Mouse (Mus musculus): ENCODE measurements around the gene Tmem120b. TPM values are rescaled to one million over a fixed set of nuclear protein-coding genes. Genes with fewer than 3 reads are reported as not detected.

The Tmem120b gene
- polyA plus RNA-seq, 1 experiment from 2014 or later: 14.0 TPM

- Histone ChIP-seq H3K27me3 (ENCODE audit: control insufficient read depth, insufficient read depth, low read length) (no peaks in the 10 kb centered on the region), H3K9me3 (ENCODE audit: control insufficient read depth, low read length) (no peaks in the 10 kb centered on the region), H3K4me2 (replicated peaks) (no peak overlapping the region), H3K4me3 (replicated peaks; ENCODE audit: low read length) (no peak overlapping the region), H3K36me3 (replicated peaks; ENCODE audit: control insufficient read depth, insufficient read depth) (peaks cover 50% of the 10 kb centered on the region), H3K9ac (no peak overlapping the region), H3K27ac (no peak overlapping the region), H3K4me1 (replicated peaks; ENCODE audit: control insufficient read depth, insufficient read depth, low read length) (peaks cover 50% of the 10 kb centered on the region)
- no peak for ATAC-seq (ENCODE audit: low FRiP score)
- DNase-seq (ENCODE audit: low spot score): no peak
- WGBS: 86% methylated on average over 17 of the region's 17 CpGs
Observed at GRCm38 (mm10) chr5:123147569-123147968, 79.4 kb downstream of the Tmem120b start.

GRCm38 (mm10) chr5:123148073-123148722 is 80.0 kb downstream of the Tmem120b start:
- no peaks in the 10 kb centered on the region for H3K27me3 ChIP-seq (ENCODE audit: control insufficient read depth, insufficient read depth, low read length)
- DNase-seq (ENCODE audit: low spot score): no peak
- no peak overlapping the region for H3K4me2 ChIP-seq (replicated peaks)
- no peaks in the 10 kb centered on the region for H3K9me3 ChIP-seq (ENCODE audit: control insufficient read depth, low read length)
- H3K9ac ChIP-seq: no peak overlapping the region
- peaks cover 57% of the 10 kb centered on the region for H3K36me3 ChIP-seq (replicated peaks; ENCODE audit: control insufficient read depth, insufficient read depth)
- ATAC-seq (ENCODE audit: low FRiP score): no peak
- no peak overlapping the region for H3K4me3 ChIP-seq (replicated peaks; ENCODE audit: low read length)
- 75% methylated on average over 25 of the region's 25 CpGs for WGBS
- peaks cover 50% of the 10 kb centered on the region for H3K4me1 ChIP-seq (replicated peaks; ENCODE audit: control insufficient read depth, insufficient read depth, low read length)
- no peak overlapping the region for H3K27ac ChIP-seq

GRCm38 (mm10) chr5:123149451-123150400 is 81.5 kb downstream of the Tmem120b start:
- H3K4me3 ChIP-seq (replicated peaks; ENCODE audit: low read length): peak overlapping the region; percentile 29
- WGBS: 10% methylated on average over 19 of the region's 19 CpGs
- ATAC-seq (ENCODE audit: low FRiP score) (peak; percentile 84), DNase-seq (ENCODE audit: low spot score) (peak; percentile 89)
- H3K27me3 ChIP-seq (ENCODE audit: control insufficient read depth, insufficient read depth, low read length): no peaks in the 10 kb centered on the region
- H3K4me1 ChIP-seq (replicated peaks; ENCODE audit: control insufficient read depth, insufficient read depth, low read length): peaks cover 40% of the 10 kb centered on the region
- H3K9ac ChIP-seq: peak overlapping the region; percentile 5
- no peak overlapping the region for H3K27ac ChIP-seq
- peak overlapping the region; percentile 54 for H3K4me2 ChIP-seq (replicated peaks)
- no peaks in the 10 kb centered on the region for H3K9me3 ChIP-seq (ENCODE audit: control insufficient read depth, low read length)
- peaks cover 72% of the 10 kb centered on the region for H3K36me3 ChIP-seq (replicated peaks; ENCODE audit: control insufficient read depth, insufficient read depth)

- Histone ChIP-seq H3K9me3 (ENCODE audit: control insufficient read depth, low read length) (no peaks in the 10 kb centered on the region), H3K4me1 (replicated peaks; ENCODE audit: control insufficient read depth, insufficient read depth, low read length) (peaks cover 31% of the 10 kb centered on the region), H3K27ac (no peak overlapping the region), H3K4me3 (replicated peaks; ENCODE audit: low read length) (peak overlapping the region; percentile 29), H3K9ac (peak overlapping the region; percentile 5), H3K36me3 (replicated peaks; ENCODE audit: control insufficient read depth, insufficient read depth) (peaks cover 76% of the 10 kb centered on the region), H3K4me2 (replicated peaks) (peak overlapping the region; percentile 54), H3K27me3 (ENCODE audit: control insufficient read depth, insufficient read depth, low read length) (no peaks in the 10 kb centered on the region)
- DNase-seq (ENCODE audit: low spot score) (no peak), ATAC-seq (ENCODE audit: low FRiP score) (no peak)
- 50% methylated on average over 7 of the region's 7 CpGs for WGBS
Observed at GRCm38 (mm10) chr5:123150641-123151040, 82.4 kb downstream of the Tmem120b start.

- no peak for ATAC-seq (ENCODE audit: low FRiP score)
- WGBS: 43% methylated on average over 7 of the region's 7 CpGs
- no peak overlapping the region for H3K27ac ChIP-seq
Observed at GRCm38 (mm10) chr5:123151077-123151476, 82.9 kb downstream of the Tmem120b start.

GRCm38 (mm10) chr5:123151707-123152362 is 83.6 kb downstream of the Tmem120b start:
- no peaks in the 10 kb centered on the region for H3K27me3 ChIP-seq (ENCODE audit: control insufficient read depth, insufficient read depth, low read length)
- 96% methylated on average over 18 of the region's 19 CpGs for WGBS
- DNase-seq (ENCODE audit: low spot score) (no peak), ATAC-seq (ENCODE audit: low FRiP score) (no peak)
- H3K9me3 ChIP-seq (ENCODE audit: control insufficient read depth, low read length): no peaks in the 10 kb centered on the region
- H3K4me2 ChIP-seq (replicated peaks): no peak overlapping the region
- no peak overlapping the region for H3K9ac ChIP-seq
- H3K4me1 ChIP-seq (replicated peaks; ENCODE audit: control insufficient read depth, insufficient read depth, low read length): peaks cover 26% of the 10 kb centered on the region
- no peak overlapping the region for H3K27ac ChIP-seq
- no peak overlapping the region for H3K4me3 ChIP-seq (replicated peaks; ENCODE audit: low read length)
- peaks cover 78% of the 10 kb centered on the region for H3K36me3 ChIP-seq (replicated peaks; ENCODE audit: control insufficient read depth, insufficient read depth)

More at GRCm38 (mm10) chr5:123151077-123151476, 82.9 kb downstream of the Tmem120b start:
- H3K9me3 ChIP-seq (ENCODE audit: control insufficient read depth, low read length): no peaks in the 10 kb centered on the region
- DNase-seq (ENCODE audit: low spot score): no peak
- peak overlapping the region; percentile 29 for H3K4me3 ChIP-seq (replicated peaks; ENCODE audit: low read length)
- H3K9ac ChIP-seq: peak overlapping the region; percentile 5
- peak overlapping the region; percentile 54 for H3K4me2 ChIP-seq (replicated peaks)
- peaks cover 78% of the 10 kb centered on the region for H3K36me3 ChIP-seq (replicated peaks; ENCODE audit: control insufficient read depth, insufficient read depth)
- H3K4me1 ChIP-seq (replicated peaks; ENCODE audit: control insufficient read depth, insufficient read depth, low read length): peaks cover 27% of the 10 kb centered on the region
- no peaks in the 10 kb centered on the region for H3K27me3 ChIP-seq (ENCODE audit: control insufficient read depth, insufficient read depth, low read length)

GRCm38 (mm10) chr5:123152901-123153300 is 84.7 kb downstream of the Tmem120b start:
- ATAC-seq (ENCODE audit: low FRiP score) (no peak), DNase-seq (ENCODE audit: low spot score) (no peak)
- Histone ChIP-seq H3K36me3 (replicated peaks; ENCODE audit: control insufficient read depth, insufficient read depth) (peaks cover 78% of the 10 kb centered on the region), H3K4me3 (replicated peaks; ENCODE audit: low read length) (no peak overlapping the region), H3K9me3 (ENCODE audit: control insufficient read depth, low read length) (no peaks in the 10 kb centered on the region), H3K4me1 (replicated peaks; ENCODE audit: control insufficient read depth, insufficient read depth, low read length) (peaks cover 26% of the 10 kb centered on the region), H3K27ac (no peak overlapping the region), H3K4me2 (replicated peaks) (no peak overlapping the region), H3K9ac (no peak overlapping the region), H3K27me3 (ENCODE audit: control insufficient read depth, insufficient read depth, low read length) (no peaks in the 10 kb centered on the region)
- WGBS: 95% methylated on average over 1 of the region's 1 CpGs

- Histone ChIP-seq H3K9ac (no peak overlapping the region), H3K4me1 (replicated peaks; ENCODE audit: control insufficient read depth, insufficient read depth, low read length) (peaks cover 13% of the 10 kb centered on the region), H3K36me3 (replicated peaks; ENCODE audit: control insufficient read depth, insufficient read depth) (peaks cover 89% of the 10 kb centered on the region), H3K27me3 (ENCODE audit: control insufficient read depth, insufficient read depth, low read length) (no peaks in the 10 kb centered on the region), H3K4me2 (replicated peaks) (no peak overlapping the region), H3K4me3 (replicated peaks; ENCODE audit: low read length) (no peak overlapping the region), H3K27ac (no peak overlapping the region), H3K9me3 (ENCODE audit: control insufficient read depth, low read length) (no peaks in the 10 kb centered on the region)
- DNase-seq (ENCODE audit: low spot score) (peak; percentile 64), ATAC-seq (ENCODE audit: low FRiP score) (no peak)
- WGBS: 64% methylated on average over 7 of the region's 7 CpGs
Observed at GRCm38 (mm10) chr5:123155425-123155824, 87.2 kb downstream of the Tmem120b start.

- no peak overlapping the region for H3K27ac ChIP-seq
- DNase-seq (ENCODE audit: low spot score): no peak
- no peaks in the 10 kb centered on the region for H3K9me3 ChIP-seq (ENCODE audit: control insufficient read depth, low read length)
- H3K4me1 ChIP-seq (replicated peaks; ENCODE audit: control insufficient read depth, insufficient read depth, low read length): no peaks in the 10 kb centered on the region
- no peaks in the 10 kb centered on the region for H3K27me3 ChIP-seq (ENCODE audit: control insufficient read depth, insufficient read depth, low read length)
- no peak overlapping the region for H3K9ac ChIP-seq
- H3K4me2 ChIP-seq (replicated peaks): no peak overlapping the region
- peaks cover 91% of the 10 kb centered on the region for H3K36me3 ChIP-seq (replicated peaks; ENCODE audit: control insufficient read depth, insufficient read depth)
- ATAC-seq (ENCODE audit: low FRiP score): no peak
- 86% methylated on average over 12 of the region's 12 CpGs for WGBS
- H3K4me3 ChIP-seq (replicated peaks; ENCODE audit: low read length): no peak overlapping the region
Observed at GRCm38 (mm10) chr5:123156763-123157162, 88.5 kb downstream of the Tmem120b start.

All from hindbrain, embryonic 14.5 days (tissue).